Mouse (Mus musculus): ENCODE data around the gene Txn2.

Gene Txn2

DNA sequence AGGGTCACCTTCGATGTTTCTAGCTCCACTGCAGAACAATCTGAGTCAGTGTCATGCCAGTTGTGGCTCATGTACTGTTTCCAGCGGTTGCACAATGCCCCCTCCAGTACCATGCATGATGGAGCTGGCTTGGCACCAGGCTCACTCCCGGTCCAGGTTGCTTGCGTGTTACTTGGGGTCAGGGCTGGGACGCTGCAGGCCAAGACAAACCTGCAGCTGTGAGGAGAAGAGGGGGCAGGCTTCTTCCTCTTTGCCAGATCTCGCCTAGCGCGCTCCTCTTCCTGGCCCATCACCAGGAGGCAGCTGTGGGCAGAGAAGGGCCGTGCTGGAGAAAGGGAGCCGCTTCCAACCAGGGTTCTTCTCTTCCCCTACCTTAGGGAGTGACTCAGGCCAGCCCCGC is 5.5 kb upstream of the Txn2 start:
- 38% methylated on average over 11 of the region's 11 CpGs for WGBS

DNA sequence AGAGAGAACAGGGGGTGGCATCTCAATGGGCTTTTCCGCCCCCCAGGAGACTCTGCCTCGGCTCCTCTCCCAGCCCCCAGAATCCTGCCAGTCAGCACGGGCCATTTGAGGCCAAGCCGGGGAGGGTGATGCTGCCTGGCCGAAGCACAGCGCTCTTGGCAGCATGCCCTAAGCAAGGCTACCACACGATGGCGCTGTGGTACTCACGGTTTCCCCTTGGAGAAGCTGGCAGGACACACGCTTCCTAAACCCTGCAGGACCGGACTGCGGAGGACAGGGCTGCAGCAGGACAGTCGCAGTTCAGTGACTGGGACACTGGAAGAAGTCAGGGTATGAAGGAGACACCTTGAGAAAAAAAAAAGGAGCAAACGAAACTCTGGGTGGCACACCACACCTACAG is 5.0 kb upstream of the Txn2 start:
- WGBS, result 2% methylated on average over 14 of the region's 14 CpGs

GRCm38 (mm10) chr15:77933222-77933621 is 4.4 kb upstream of the Txn2 start:
- 30% methylated on average over 3 of the region's 3 CpGs for WGBS

DNA sequence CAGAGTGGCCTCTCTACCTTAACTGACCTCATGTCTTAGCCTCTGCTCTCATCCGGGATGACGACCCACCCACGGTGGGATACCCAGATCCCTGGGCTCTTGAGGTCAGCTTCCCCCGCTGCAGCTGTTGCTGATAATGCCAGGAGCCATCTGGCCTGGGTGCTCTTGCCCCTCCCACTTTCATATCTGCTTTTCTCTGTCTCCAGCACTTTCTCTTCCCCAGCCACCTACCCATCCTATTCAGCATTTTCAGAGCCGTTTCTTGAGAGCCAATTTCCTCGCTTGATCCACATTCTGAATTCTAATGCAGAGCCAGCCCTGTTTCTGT is 2.8 kb upstream of the Txn2 start:
- WGBS, result 36% methylated on average over 6 of the region's 6 CpGs

DNA sequence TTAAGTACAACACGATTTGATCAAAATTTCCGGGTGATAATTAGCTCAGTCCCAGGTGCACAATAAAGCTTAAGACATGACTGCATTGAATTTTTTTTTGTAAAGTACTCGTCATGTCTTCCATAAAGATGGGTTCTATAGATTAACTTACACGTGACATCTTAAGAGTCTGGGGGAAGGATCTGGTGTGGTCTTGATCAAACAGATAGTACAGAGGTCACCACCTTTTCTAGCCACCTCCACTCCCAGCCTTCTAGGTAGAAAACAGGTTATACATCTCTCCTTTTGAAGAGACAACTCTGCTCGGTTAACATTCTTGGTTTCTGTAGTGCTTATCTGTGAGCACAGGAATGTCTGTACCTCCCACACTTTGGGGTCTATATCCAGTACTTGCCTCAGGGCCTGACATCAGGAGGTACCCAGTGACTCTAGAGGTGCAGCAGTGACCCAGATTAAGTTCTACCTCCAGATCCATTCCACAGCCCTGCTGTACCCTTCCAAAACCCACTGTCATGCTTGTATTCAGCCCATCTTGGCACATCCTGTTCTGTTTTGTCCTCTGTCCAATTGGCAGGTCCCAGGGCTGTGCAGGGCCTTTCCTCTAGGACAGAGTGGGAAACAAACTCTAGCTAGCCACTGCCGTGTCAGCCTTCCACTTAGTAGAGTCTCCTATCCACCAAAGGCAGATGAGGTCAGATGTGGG is 2.3 kb upstream of the Txn2 start:
- 64% methylated on average over 6 of the region's 6 CpGs for WGBS

- WGBS, result 24% methylated on average over 8 of the region's 8 CpGs
Measured at GRCm38 (mm10) chr15:77929804-77930203, 998 bp upstream of the Txn2 start.

GRCm38 (mm10) chr15:77928091-77928490 is 715 bp downstream of the Txn2 start:
- WGBS, result 24% methylated on average over 4 of the region's 4 CpGs

DNA sequence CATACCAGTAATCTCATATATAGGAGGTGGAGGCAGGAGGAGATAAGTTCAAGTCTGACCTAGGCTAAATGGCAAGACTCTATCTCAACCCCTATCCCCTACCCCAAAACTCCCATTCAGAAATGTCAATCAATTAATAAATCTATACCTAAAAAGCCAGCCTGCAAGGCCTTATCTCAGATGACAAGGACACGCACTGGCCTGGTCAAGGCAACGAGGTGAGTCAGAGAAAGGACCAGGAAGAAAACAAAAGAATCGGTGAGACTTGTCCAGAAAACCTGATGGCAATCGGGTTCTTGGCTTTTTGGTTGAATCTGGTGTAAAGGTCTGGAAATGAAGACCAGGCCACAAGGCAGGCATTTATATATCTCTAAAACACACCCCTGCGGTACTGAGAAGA is 1.9 kb downstream of the Txn2 start:
- WGBS, result 88% methylated on average over 5 of the region's 5 CpGs

- WGBS, result 90% methylated on average over 2 of the region's 2 CpGs
Measured at GRCm38 (mm10) chr15:77925195-77925594, 3.6 kb downstream of the Txn2 start.

DNA sequence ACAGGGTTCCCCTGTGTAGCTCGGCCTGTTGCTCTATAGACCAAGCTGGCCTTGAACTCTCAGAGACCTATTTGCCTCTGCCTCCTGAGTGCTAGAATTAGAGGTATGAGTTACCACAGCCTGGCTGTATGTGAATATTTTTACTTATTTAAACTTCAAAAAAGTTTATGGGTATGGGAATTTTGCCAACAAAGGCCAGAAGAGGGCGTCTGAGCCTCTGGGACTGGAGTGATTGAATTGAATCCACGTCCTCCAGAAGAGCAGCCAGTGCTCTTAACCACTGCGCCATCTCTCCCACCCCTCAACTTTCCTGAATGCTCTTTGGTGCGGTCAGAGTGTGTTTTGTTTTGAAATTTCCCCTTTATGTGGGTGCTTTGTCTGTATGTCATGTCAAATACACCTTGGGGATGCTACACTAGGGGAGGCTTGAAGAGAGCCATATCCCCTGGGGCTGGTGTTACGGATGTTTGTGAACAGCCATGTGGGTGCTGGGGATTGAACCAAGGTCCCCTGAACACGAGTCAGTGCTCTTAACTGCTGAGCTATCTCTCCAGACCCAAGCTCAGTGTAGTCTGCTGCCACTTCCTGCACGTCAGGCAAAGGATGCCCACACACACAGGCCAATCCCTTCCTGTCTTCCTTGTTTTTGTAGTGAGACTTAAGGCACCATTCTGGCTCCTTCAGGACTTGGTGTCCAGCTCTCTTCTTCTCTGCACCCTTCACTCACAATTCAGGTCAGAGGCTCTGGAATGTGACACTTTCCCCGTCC is 5.4 kb downstream of the Txn2 start:
- WGBS, result 62% methylated on average over 9 of the region's 9 CpGs

DNA sequence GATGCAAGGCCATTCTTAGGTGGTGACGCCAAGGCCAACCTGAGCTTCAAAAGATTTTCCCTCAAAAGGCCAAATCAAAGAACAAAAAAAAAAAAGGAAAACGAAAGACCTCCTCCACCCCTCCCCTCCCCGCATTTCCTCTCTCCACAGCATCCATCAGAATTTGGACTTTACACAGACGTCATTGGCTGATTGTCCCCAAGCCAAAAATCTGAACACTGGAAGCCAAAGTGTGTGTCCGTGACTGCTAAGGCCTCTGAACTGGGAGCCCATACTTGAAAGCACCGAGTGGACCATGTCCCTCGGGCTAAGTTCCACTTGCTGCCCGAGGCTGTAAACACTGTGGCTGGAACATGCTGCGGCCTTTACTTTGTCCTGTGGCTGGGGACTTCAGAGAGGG is 6.1 kb downstream of the Txn2 start:
- 59% methylated on average over 9 of the region's 9 CpGs for WGBS

GRCm38 (mm10) chr15:77921636-77922035 is 7.2 kb downstream of the Txn2 start:
- 82% methylated on average over 6 of the region's 6 CpGs for WGBS

- WGBS, result 75% methylated on average over 10 of the region's 10 CpGs
Measured at GRCm38 (mm10) chr15:77920511-77921462, 8.0 kb downstream of the Txn2 start.

DNA sequence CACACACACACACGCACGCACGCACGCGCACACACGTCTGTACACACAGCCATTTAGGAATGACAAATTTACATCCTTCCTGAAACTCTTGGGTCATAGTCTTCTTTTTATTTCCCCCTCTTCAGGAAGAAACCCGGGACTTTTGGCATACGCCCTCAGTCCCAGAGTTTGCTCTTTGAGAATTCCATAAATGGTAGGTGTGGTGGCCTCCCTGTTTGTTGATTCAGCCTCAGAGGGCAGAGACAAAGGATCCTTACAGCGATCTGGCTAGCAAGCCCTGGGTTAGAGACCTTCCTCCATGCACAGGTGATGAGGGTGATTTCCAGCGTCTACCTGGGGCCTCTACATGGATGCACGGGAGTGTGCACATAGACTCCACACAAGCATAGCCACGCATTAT is 9.4 kb downstream of the Txn2 start:
- WGBS, result 84% methylated on average over 12 of the region's 12 CpGs

DNA sequence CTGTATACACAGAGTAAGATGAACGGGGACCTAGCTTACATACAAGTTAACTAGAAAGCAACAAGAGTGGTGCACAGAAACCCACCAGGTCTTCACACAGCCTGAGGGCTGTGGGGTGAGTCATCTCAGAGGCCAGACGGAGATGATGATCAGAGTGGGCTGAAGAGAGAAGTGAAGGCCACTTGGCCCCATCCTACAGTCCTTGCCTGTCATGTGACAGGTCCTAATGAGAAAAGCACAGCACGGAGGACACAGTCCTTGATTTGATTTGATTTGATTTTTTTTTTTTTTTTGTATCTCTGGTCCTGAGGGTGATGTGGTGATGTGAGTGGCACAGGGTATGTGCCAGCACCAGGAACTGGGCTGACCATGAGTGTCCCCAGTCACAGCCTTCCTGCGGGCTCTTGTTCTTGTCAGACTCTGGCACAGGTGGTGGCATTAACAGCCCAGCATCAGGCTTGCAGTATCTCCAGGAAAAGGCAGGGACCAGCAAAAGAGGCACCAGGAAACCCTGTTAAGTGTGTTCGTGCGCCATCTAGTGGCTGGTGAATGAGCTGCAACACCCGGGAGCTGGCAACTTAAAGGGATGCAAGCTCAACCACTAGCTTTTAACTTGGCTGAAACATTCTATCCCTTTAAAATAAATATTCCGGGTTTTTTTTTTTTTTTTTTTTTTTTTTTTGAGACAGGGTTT is 11.8 kb downstream of the Txn2 start:
- WGBS, result 29% methylated on average over 8 of the region's 8 CpGs

GRCm38 (mm10) chr15:77915287-77915686 is 13.5 kb downstream of the Txn2 start:
- 97% methylated on average over 4 of the region's 4 CpGs for WGBS

DNA sequence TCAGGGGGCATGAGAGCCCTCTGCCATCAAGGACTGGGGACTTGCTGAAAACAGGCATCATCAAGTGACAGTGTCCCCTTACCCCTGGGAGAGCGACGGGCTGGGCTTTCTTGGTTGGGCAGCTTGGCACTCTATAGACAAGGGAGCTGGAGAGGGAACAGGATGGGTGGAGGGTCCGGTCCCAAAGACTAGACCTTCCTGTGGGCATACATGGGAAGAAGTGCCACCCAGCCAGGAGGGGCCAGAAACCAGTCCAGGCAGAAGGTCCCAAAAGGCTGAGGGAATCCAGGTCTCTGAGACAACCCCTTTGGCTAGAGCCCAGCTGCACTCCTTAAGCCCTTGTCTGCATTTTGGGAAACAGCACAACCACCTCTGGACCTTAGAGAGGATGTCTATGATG is 14.3 kb downstream of the Txn2 start:
- WGBS, result 89% methylated on average over 3 of the region's 3 CpGs

DNA sequence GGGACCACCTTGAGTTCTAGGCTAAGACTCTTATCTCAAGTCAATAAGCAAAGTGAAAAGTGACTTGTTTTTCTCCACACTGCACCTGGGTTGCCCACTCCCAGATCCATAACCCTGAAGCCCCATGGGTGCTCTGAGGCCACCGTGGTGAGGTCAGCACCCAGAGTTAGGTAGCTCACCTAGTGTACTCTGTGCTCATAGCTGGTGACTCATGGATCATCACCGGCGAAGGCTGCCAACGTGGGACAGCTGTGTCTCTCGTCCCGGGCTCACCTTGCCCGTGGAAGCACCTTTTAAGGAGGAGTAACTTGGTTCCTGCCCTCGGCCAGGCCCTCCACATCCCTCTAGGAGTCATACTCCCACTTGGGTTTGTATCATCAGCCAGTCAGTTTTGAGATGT is 15.8 kb downstream of the Txn2 start:
- 76% methylated on average over 8 of the region's 8 CpGs for WGBS

- 84% methylated on average over 7 of the region's 7 CpGs for WGBS
Measured at GRCm38 (mm10) chr15:77912585-77912984, 16.2 kb downstream of the Txn2 start.

DNA sequence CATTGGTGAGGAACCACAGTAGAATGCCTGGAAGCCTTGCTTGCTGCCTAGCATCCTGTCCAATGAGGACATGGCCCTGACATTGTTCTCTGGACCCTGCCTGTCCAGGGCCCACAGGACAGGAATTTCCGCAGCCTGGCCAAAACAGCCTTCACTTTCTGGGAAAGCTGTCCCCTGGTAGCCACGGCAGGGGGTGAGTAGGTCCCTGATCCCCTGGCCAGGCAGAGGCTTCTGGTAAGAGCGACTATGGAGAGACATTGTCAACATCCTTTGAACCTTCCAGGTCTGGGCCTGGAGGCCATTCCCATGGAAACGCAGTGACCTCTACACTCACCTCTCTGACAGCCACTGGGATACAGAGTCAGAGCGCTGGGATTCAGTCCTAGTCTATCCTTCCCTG is 16.8 kb downstream of the Txn2 start:
- 79% methylated on average over 5 of the region's 5 CpGs for WGBS

GRCm38 (mm10) chr15:77911065-77911464 is 17.7 kb downstream of the Txn2 start:
- 70% methylated on average over 2 of the region's 2 CpGs for WGBS
